Mouse (Mus musculus): ENCODE results near the gene Rhobtb1.

- TF ChIP-seq CTCF (IDR thresholded peaks at IDR 0.05; ENCODE audit: control insufficient read depth, insufficient read depth, insufficient replicate concordance, low read depth, low read length) (no peak), POLR2A (IDR thresholded peaks at IDR 0.05; ENCODE audit: control insufficient read depth, low read depth, low read length) (no peak)
These were observed 124.9 kb downstream of the Rhobtb1 start for GRCm38 (mm10) chr10:69275811-69276775.

Data from testis, adult 2 months (tissue).